Mouse (Mus musculus) cortical plate, adult 2 months (tissue): Measurements from ENCODE around the gene Slc9a4.

ENCODE experiments used
- CTCF ChIP-seq: fragments of 200-500 bp; IDR thresholded peaks from 2 replicates; pipeline ENCODE4 v1.5.1; 2011; ENCODE audit warnings: mild to moderate bottlenecking, control low read depth, low read length; ENCODE audit not compliant: insufficient read depth; ENCODE audit errors: extremely low read depth
- POLR2A ChIP-seq: fragments of 200-500 bp; IDR thresholded peaks from 2 replicates; pipeline ENCODE4 v1.6.1; 2011; ENCODE audit warnings: mild to moderate bottlenecking, low read length, control low read depth; ENCODE audit not compliant: insufficient read depth; ENCODE audit errors: extremely low read depth

DNA sequence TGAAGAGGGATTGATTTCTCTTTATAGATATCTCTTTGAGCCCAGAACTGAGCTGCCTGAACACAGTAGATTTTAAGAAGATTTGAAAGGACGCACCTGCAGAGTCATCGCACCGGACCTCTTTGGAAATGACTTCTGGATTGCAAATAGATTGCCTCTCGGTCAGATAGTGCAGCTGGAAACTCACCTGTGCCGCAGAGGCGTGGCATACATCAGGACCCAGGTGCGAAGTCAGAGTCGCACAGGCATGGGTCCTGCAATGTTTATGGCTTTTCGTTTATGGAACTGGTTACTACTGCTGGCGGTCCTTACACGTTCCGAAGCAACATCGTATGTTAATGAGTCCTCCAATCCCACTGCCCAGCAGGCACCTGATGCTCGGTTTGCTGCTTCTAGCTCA, 388 bp downstream of the Slc9a4 start:
- no peak for TF ChIP-seq POLR2A
- no peak for TF ChIP-seq CTCF
